Mouse (Mus musculus): ENCODE measurements around the gene Fgfr2. TPM values are rescaled to one million over a fixed set of nuclear protein-coding genes. Genes with fewer than 3 reads are reported as not detected.

Gene Fgfr2
- polyA plus RNA-seq, 1 experiment from 2014 or later: 137 TPM

DNA sequence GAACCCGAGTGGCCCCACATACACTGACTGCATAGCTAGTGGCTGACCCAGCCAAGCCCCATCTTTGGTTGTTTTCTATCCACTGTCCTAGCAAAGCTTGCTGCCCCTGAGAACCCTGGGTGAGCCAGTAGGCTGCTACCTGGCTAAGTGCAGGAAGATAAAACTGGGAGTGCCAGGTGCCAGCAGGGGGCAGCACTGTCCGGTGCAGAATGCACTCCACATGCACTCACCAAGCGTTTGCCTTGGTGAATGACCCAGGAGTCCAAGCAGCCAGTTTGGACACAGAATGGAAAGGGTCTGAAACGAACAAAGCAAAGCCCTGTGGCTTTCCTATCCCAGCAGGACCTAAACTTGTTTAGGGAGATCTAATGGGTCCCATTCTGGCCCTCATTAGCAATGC is 1940.5 kb downstream of the Fgfr2 start:
- Histone ChIP-seq H3K27ac (replicated peaks) (no peak overlapping the region), H3K4me1 (no peaks in the 10 kb centered on the region), H3K36me3 (no peaks in the 10 kb centered on the region), H3K27me3 (no peaks in the 10 kb centered on the region), H3K4me2 (replicated peaks) (no peak overlapping the region), H3K9ac (no peak overlapping the region), H3K9me3 (replicated peaks) (no peaks in the 10 kb centered on the region), H3K4me3 (replicated peaks) (no peak overlapping the region)
- no peak for ATAC-seq (ENCODE audit: insufficient number of reproducible peaks, low FRiP score, low TSS enrichment, low read depth)
- 39% methylated on average over 4 of the region's 4 CpGs for WGBS

DNA sequence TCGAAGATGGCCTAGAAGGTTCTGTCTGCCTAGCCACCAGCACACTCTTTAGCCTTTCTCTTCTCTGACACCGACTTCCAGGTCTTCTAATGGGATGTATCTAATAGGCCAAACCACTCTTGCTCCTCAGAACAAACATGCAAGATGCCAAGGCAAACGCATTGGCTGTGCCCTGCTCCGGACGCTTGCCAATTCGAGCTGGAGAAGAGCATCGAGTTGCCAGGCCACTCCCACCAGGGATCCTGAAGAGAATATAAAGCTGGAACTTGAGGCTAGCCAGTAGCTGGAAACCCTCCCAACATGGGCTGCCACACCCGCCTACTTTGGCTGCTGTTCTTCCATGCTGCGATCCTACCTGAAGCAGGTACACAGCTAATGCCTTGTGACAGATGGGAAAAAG is 1949.0 kb downstream of the Fgfr2 start, which contains the start of gene 5430419D17Rik:
TSS of gene 5430419D17Rik (plus strand) at position 282 of the 400 bp plus-strand sequence.
- Histone ChIP-seq H3K9me3 (replicated peaks) (no peaks in the 10 kb centered on the region), H3K36me3 (no peaks in the 10 kb centered on the region), H3K27ac (replicated peaks) (no peak within 1 kb of the TSS), H3K9ac (no peak within 1 kb of the TSS), H3K27me3 (no peaks in the 10 kb centered on the region), H3K4me1 (no peaks in the 10 kb centered on the region), H3K4me3 (replicated peaks) (no peak within 1 kb of the TSS), H3K4me2 (replicated peaks) (no peak within 1 kb of the TSS)
- no peak for ATAC-seq (ENCODE audit: insufficient number of reproducible peaks, low FRiP score, low TSS enrichment, low read depth)
- 80% methylated on average over 9 of the region's 9 CpGs for WGBS

- ATAC-seq (ENCODE audit: insufficient number of reproducible peaks, low FRiP score, low TSS enrichment, low read depth): no peak
- Histone ChIP-seq H3K4me2 (replicated peaks) (no peak overlapping the region), H3K27me3 (no peaks in the 10 kb centered on the region), H3K4me1 (no peaks in the 10 kb centered on the region), H3K36me3 (no peaks in the 10 kb centered on the region), H3K9me3 (replicated peaks) (no peaks in the 10 kb centered on the region), H3K27ac (replicated peaks) (no peak overlapping the region), H3K9ac (no peak overlapping the region), H3K4me3 (replicated peaks) (no peak overlapping the region)
- 46% methylated on average over 2 of the region's 2 CpGs for WGBS
Observed at GRCm38 (mm10) chr7:131169099-131169498, 1954.1 kb downstream of the Fgfr2 start.

DNA sequence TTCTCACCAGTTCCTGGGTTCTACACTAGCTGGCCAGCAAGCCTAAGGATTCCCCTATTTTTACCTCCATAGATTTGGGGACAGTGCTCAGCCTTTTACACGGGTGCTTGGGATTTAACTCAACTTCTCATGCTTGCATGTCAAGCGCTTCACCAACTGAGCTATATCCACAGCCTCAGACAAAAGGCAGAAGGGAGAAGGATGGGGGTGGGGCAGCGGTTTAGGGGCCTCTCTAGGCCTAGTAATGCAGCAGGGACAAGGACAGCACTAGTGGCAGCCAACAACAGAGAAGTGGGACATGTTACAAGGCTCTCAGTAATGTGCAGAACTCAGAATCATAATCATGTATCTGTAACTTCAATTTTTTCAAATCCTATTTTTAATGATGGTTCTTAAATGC is 1955.4 kb downstream of the Fgfr2 start:
- no peak for ATAC-seq (ENCODE audit: insufficient number of reproducible peaks, low FRiP score, low TSS enrichment, low read depth)
- Histone ChIP-seq H3K27ac (replicated peaks) (no peak overlapping the region), H3K4me1 (no peaks in the 10 kb centered on the region), H3K27me3 (no peaks in the 10 kb centered on the region), H3K9ac (no peak overlapping the region), H3K9me3 (replicated peaks) (no peaks in the 10 kb centered on the region), H3K36me3 (no peaks in the 10 kb centered on the region), H3K4me3 (replicated peaks) (no peak overlapping the region), H3K4me2 (replicated peaks) (no peak overlapping the region)
- 75% methylated on average over 3 of the region's 3 CpGs for WGBS

GRCm38 (mm10) chr7:131162251-131162650 is 1960.9 kb downstream of the Fgfr2 start:
- H3K4me2 ChIP-seq (replicated peaks): no peak overlapping the region
- no peaks in the 10 kb centered on the region for H3K4me1 ChIP-seq
- 58% methylated on average over 7 of the region's 7 CpGs for WGBS
- H3K27me3 ChIP-seq: no peaks in the 10 kb centered on the region
- H3K9ac ChIP-seq: no peak overlapping the region
- no peaks in the 10 kb centered on the region for H3K9me3 ChIP-seq (replicated peaks)
- no peak overlapping the region for H3K27ac ChIP-seq (replicated peaks)
- ATAC-seq (ENCODE audit: insufficient number of reproducible peaks, low FRiP score, low TSS enrichment, low read depth): no peak
- H3K4me3 ChIP-seq (replicated peaks): no peak overlapping the region
- no peaks in the 10 kb centered on the region for H3K36me3 ChIP-seq

GRCm38 (mm10) chr7:131153044-131153443 is 1970.1 kb downstream of the Fgfr2 start:
- no peak for ATAC-seq (ENCODE audit: insufficient number of reproducible peaks, low FRiP score, low TSS enrichment, low read depth)
- no peaks in the 10 kb centered on the region for H3K36me3 ChIP-seq
- 75% methylated on average over 5 of the region's 5 CpGs for WGBS
- H3K27ac ChIP-seq (replicated peaks): no peak overlapping the region
- H3K4me3 ChIP-seq (replicated peaks): no peak overlapping the region
- no peaks in the 10 kb centered on the region for H3K4me1 ChIP-seq
- no peaks in the 10 kb centered on the region for H3K9me3 ChIP-seq (replicated peaks)
- H3K4me2 ChIP-seq (replicated peaks): no peak overlapping the region
- H3K27me3 ChIP-seq: no peaks in the 10 kb centered on the region
- H3K9ac ChIP-seq: no peak overlapping the region

DNA sequence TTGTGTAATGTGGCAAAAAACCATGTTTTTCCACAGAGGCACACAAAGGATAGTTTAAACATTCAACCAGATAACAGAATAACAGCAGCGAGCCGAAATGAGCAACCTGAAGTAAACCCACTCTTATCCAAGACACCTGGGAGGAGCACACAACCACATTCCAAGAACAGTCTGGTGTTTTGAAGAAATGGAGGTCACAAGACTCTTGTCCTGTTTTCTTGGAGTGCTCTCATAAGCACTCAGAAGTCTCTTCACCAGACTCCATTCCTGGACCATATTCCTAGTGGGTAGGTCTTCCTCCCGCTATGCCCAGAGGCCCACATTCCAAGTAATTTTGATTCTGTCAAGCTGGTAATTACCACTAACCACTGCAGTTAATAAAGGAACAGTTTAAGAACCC is 1973.0 kb downstream of the Fgfr2 start:
- no peaks in the 10 kb centered on the region for H3K9me3 ChIP-seq (replicated peaks)
- H3K27ac ChIP-seq (replicated peaks): no peak overlapping the region
- H3K27me3 ChIP-seq: no peaks in the 10 kb centered on the region
- ATAC-seq (ENCODE audit: insufficient number of reproducible peaks, low FRiP score, low TSS enrichment, low read depth): no peak
- H3K4me3 ChIP-seq (replicated peaks): no peak overlapping the region
- H3K36me3 ChIP-seq: no peaks in the 10 kb centered on the region
- 79% methylated on average over 3 of the region's 3 CpGs for WGBS
- no peak overlapping the region for H3K9ac ChIP-seq
- no peaks in the 10 kb centered on the region for H3K4me1 ChIP-seq
- H3K4me2 ChIP-seq (replicated peaks): no peak overlapping the region

GRCm38 (mm10) chr7:131146214-131146613 is 1976.9 kb downstream of the Fgfr2 start, which contains the start of gene 4933402N03Rik:
TSS of gene 4933402N03Rik (minus strand) at chr7:131146314.
- 78% methylated on average over 2 of the region's 2 CpGs for WGBS
- ATAC-seq (ENCODE audit: insufficient number of reproducible peaks, low FRiP score, low TSS enrichment, low read depth): no peak
- Histone ChIP-seq H3K9ac (no peak within 1 kb of the TSS), H3K36me3 (no peaks in the 10 kb centered on the region), H3K4me3 (replicated peaks) (no peak within 1 kb of the TSS), H3K4me2 (replicated peaks) (no peak within 1 kb of the TSS), H3K27me3 (no peaks in the 10 kb centered on the region), H3K4me1 (no peaks in the 10 kb centered on the region), H3K9me3 (replicated peaks) (no peaks in the 10 kb centered on the region), H3K27ac (replicated peaks) (no peak within 1 kb of the TSS)

DNA sequence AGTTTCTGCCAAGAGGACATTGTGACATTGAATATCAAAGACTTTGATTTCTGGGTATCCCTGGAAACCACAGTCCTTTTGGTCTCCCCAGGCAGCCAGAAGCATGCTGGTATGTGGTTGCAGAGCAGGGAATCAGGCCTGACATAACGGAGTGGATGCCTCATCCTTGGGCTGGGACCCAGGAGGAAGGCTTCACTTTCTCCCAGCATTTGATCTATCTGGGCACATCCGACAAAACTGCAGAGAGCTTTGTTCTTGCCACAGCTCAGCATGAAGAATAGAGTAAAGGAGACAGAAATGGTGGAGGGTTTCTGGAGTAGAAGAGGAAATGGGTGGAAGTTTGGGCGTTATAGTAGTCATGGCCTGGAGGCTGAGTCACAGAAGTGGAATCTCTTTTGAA is 1990.0 kb downstream of the Fgfr2 start:
- Histone ChIP-seq H3K27ac (replicated peaks) (no peak overlapping the region), H3K36me3 (no peaks in the 10 kb centered on the region), H3K4me1 (no peaks in the 10 kb centered on the region), H3K27me3 (no peaks in the 10 kb centered on the region), H3K4me2 (replicated peaks) (no peak overlapping the region), H3K4me3 (replicated peaks) (no peak overlapping the region), H3K9me3 (replicated peaks) (no peaks in the 10 kb centered on the region), H3K9ac (no peak overlapping the region)
- no peak for ATAC-seq (ENCODE audit: insufficient number of reproducible peaks, low FRiP score, low TSS enrichment, low read depth)
- WGBS: 64% methylated on average over 3 of the region's 3 CpGs

GRCm38 (mm10) chr7:131130021-131130420 is 1993.1 kb downstream of the Fgfr2 start:
- H3K9me3 ChIP-seq (replicated peaks): no peaks in the 10 kb centered on the region
- no peak overlapping the region for H3K27ac ChIP-seq (replicated peaks)
- H3K27me3 ChIP-seq: no peaks in the 10 kb centered on the region
- WGBS: 59% methylated on average over 12 of the region's 12 CpGs
- H3K36me3 ChIP-seq: no peaks in the 10 kb centered on the region
- no peak overlapping the region for H3K4me3 ChIP-seq (replicated peaks)
- H3K4me2 ChIP-seq (replicated peaks): no peak overlapping the region
- no peaks in the 10 kb centered on the region for H3K4me1 ChIP-seq
- no peak overlapping the region for H3K9ac ChIP-seq
- no peak for ATAC-seq (ENCODE audit: insufficient number of reproducible peaks, low FRiP score, low TSS enrichment, low read depth)

- Histone ChIP-seq H3K9me3 (replicated peaks) (no peaks in the 10 kb centered on the region), H3K27me3 (no peaks in the 10 kb centered on the region), H3K4me1 (no peaks in the 10 kb centered on the region), H3K4me3 (replicated peaks) (no peak overlapping the region), H3K4me2 (replicated peaks) (no peak overlapping the region), H3K9ac (no peak overlapping the region), H3K36me3 (no peaks in the 10 kb centered on the region), H3K27ac (replicated peaks) (no peak overlapping the region)
- WGBS: 81% methylated on average over 2 of the region's 2 CpGs
- ATAC-seq (ENCODE audit: insufficient number of reproducible peaks, low FRiP score, low TSS enrichment, low read depth): no peak
Observed at GRCm38 (mm10) chr7:131122210-131122807, 2000.8 kb downstream of the Fgfr2 start.

DNA sequence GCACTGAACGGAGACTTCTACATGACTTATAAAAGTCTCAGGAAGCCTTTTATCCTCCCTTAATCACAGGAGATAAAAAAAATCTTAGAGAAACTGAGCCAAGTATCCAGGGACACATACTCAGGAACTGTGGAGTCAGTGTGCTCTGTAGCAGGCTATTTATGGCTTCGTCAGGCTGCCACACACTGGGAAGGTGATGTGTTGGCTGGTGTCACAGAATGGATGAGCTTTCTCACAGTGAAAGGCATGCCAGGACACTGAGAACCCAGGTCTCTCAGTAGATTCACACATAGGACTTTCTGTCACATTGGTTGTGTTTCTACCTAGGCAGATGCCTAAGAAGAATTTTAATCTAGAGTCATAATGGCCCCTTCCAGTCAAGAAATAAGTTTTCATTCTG is 2008.7 kb downstream of the Fgfr2 start:
- no peak overlapping the region for H3K4me2 ChIP-seq (replicated peaks)
- no peak overlapping the region for H3K4me3 ChIP-seq (replicated peaks)
- H3K4me1 ChIP-seq: no peaks in the 10 kb centered on the region
- no peak overlapping the region for H3K27ac ChIP-seq (replicated peaks)
- no peaks in the 10 kb centered on the region for H3K36me3 ChIP-seq
- no peak for ATAC-seq (ENCODE audit: insufficient number of reproducible peaks, low FRiP score, low TSS enrichment, low read depth)
- H3K9me3 ChIP-seq (replicated peaks): no peaks in the 10 kb centered on the region
- no peaks in the 10 kb centered on the region for H3K27me3 ChIP-seq
- H3K9ac ChIP-seq: no peak overlapping the region
- 78% methylated on average over 2 of the region's 2 CpGs for WGBS

All from embryonic facial prominence, embryonic 15.5 days (tissue).